Mouse (Mus musculus) stomach, embryonic 16.5 days (tissue): Measurements from ENCODE around the gene Dupd1. TPM values are rescaled to one million over a fixed set of nuclear protein-coding genes. Genes with fewer than 3 reads are reported as not detected.

Source experiments
- ATAC-seq: fragments of 200-750 bp; cut with Nextera tagmentation; 2 replicates; pipeline ENCODE4 v1.8.0; 2017; ENCODE audit warnings: moderate number of reproducible peaks, moderate TSS enrichment; ENCODE audit not compliant: insufficient read depth, low FRiP score
- H3K27ac ChIP-seq: fragments of 300-500 bp; sonication (generic); 2 replicates; pipeline ENCODE4 v1.5.1; 2014; ENCODE audit warnings: low read length
- H3K27me3 ChIP-seq: fragments of 300-500 bp; sonication (generic); 2 replicates; pipeline ENCODE4 v1.6.1; 2014; ENCODE audit warnings: low read length, control low read depth, mixed read lengths; ENCODE audit not compliant: control insufficient read depth, insufficient read depth
- H3K36me3 ChIP-seq: fragments of 300-500 bp; sonication (generic); 2 replicates; pipeline ENCODE4 v1.6.1; 2014; ENCODE audit warnings: low read length; ENCODE audit not compliant: control insufficient read depth, insufficient read depth
- H3K4me1 ChIP-seq: fragments of 300-500 bp; sonication (generic); 2 replicates; pipeline ENCODE4 v1.6.1; 2014; ENCODE audit warnings: low read length, control low read depth, mixed read lengths; ENCODE audit not compliant: control insufficient read depth, insufficient read depth
- H3K4me2 ChIP-seq: fragments of 300-500 bp; sonication (generic); 2 replicates; pipeline ENCODE4 v1.6.1; 2014; ENCODE audit warnings: low read depth, low read length, mixed read lengths
- H3K4me3 ChIP-seq: fragments of 300-500 bp; sonication (generic); replicated peaks from 2 replicates; pipeline ENCODE4 v1.5.1; 2014; ENCODE audit warnings: mild to moderate bottlenecking, low read length
- H3K9ac ChIP-seq: fragments of 300-500 bp; sonication (generic); 2 replicates; pipeline ENCODE4 v1.6.1; 2014; ENCODE audit warnings: low read length
- H3K9me3 ChIP-seq: fragments of 300-500 bp; sonication (generic); replicated peaks from 2 replicates; pipeline ENCODE4 v1.6.1; 2016; ENCODE audit warnings: low read length, control low read depth; ENCODE audit not compliant: control insufficient read depth
- WGBS: fragments of 180-500 bp; shearing (Covaris S2); extraction: QIAGEN DNeasy Blood & Tissue Kit; methylation state at CpG from one replicate; pipeline ENCODE4 v1.1.7; 2014; 5-methylcytosine and 5-hydroxymethylcytosine counted together
- polyA plus RNA-seq: library from polyadenylated mRNA; unstranded; fragments of >200 nt; fragmentation: Nextera tagmentation; extraction: Ambion mirVana; gene quantifications from 2 replicates; pipeline ENCODE4 v1.2.1, GENCODE M21; 2015

Dupd1 gene
- polyA plus RNA-seq, 1 experiment from 2014 or later: 0.81 TPM

GRCm38 (mm10) chr14:21733131-21733905 lies 18.9 kb upstream of the Dupd1 start:
- Histone ChIP-seq H3K36me3 (no peaks in the 10 kb centered on the region), H3K27ac (no peak overlapping the region), H3K4me3 (no peak overlapping the region), H3K27me3 (no peaks in the 10 kb centered on the region), H3K4me1 (no peaks in the 10 kb centered on the region), H3K4me2 (no peak overlapping the region), H3K9ac (no peak overlapping the region), H3K9me3 (0 out of 2 replicates have a peak, but pooled peaks cover 4% of the 10 kb centered on the region)
- 88% methylated on average over 15 of the region's 15 CpGs for WGBS
- no peak for ATAC-seq

- 0 out of 2 replicates have a peak, but pooled peaks cover 4% of the 10 kb centered on the region for H3K9me3 ChIP-seq
- no peaks in the 10 kb centered on the region for H3K4me1 ChIP-seq
- ATAC-seq: no peak
- no peaks in the 10 kb centered on the region for H3K27me3 ChIP-seq
- H3K4me3 ChIP-seq: no peak overlapping the region
- H3K27ac ChIP-seq: no peak overlapping the region
- H3K9ac ChIP-seq: no peak overlapping the region
- 96% methylated on average over 4 of the region's 4 CpGs for WGBS
- H3K36me3 ChIP-seq: no peaks in the 10 kb centered on the region
- H3K4me2 ChIP-seq: no peak overlapping the region
These were observed 15.6 kb upstream of the Dupd1 start for GRCm38 (mm10) chr14:21729936-21730335.

- H3K36me3 ChIP-seq: no peaks in the 10 kb centered on the region
- no peaks in the 10 kb centered on the region for H3K27me3 ChIP-seq
- no peaks in the 10 kb centered on the region for H3K4me1 ChIP-seq
- no peak overlapping the region for H3K27ac ChIP-seq
- 74% methylated on average over 6 of the region's 6 CpGs for WGBS
- no peak overlapping the region for H3K9ac ChIP-seq
- no peak overlapping the region for H3K4me2 ChIP-seq
- no peak overlapping the region for H3K4me3 ChIP-seq
- H3K9me3 ChIP-seq: 0 out of 2 replicates have a peak, but pooled peaks cover 4% of the 10 kb centered on the region
- ATAC-seq: no peak
These were observed 14.8 kb upstream of the Dupd1 start for GRCm38 (mm10) chr14:21729031-21729732.

- WGBS: 92% methylated on average over 8 of the region's 8 CpGs
- no peak for ATAC-seq
- Histone ChIP-seq H3K9ac (no peak overlapping the region), H3K27me3 (no peaks in the 10 kb centered on the region), H3K4me1 (no peaks in the 10 kb centered on the region), H3K9me3 (no peaks in the 10 kb centered on the region), H3K36me3 (no peaks in the 10 kb centered on the region), H3K4me2 (no peak overlapping the region), H3K27ac (no peak overlapping the region), H3K4me3 (no peak overlapping the region)
These were observed 7.8 kb upstream of the Dupd1 start for GRCm38 (mm10) chr14:21722021-21722698.

- Histone ChIP-seq H3K36me3 (no peaks in the 10 kb centered on the region), H3K4me1 (no peaks in the 10 kb centered on the region), H3K4me2 (no peak overlapping the region), H3K27me3 (no peaks in the 10 kb centered on the region), H3K9ac (no peak overlapping the region), H3K9me3 (no peaks in the 10 kb centered on the region), H3K27ac (no peak overlapping the region), H3K4me3 (no peak overlapping the region)
- ATAC-seq: no peak
- WGBS: 74% methylated on average over 4 of the region's 4 CpGs
These were observed 6.2 kb upstream of the Dupd1 start for GRCm38 (mm10) chr14:21720430-21721205.

- no peaks in the 10 kb centered on the region for H3K27me3 ChIP-seq
- H3K27ac ChIP-seq: no peak overlapping the region
- no peak overlapping the region for H3K9ac ChIP-seq
- no peaks in the 10 kb centered on the region for H3K4me1 ChIP-seq
- no peak overlapping the region for H3K4me2 ChIP-seq
- no peaks in the 10 kb centered on the region for H3K9me3 ChIP-seq
- no peak overlapping the region for H3K4me3 ChIP-seq
- no peak for ATAC-seq
- 24% methylated on average over 17 of the region's 17 CpGs for WGBS
- no peaks in the 10 kb centered on the region for H3K36me3 ChIP-seq
These were observed 5.4 kb upstream of the Dupd1 start for GRCm38 (mm10) chr14:21719646-21720383.

GRCm38 (mm10) chr14:21711231-21711630 lies 3.1 kb downstream of the Dupd1 start:
- Histone ChIP-seq H3K9me3 (no peaks in the 10 kb centered on the region), H3K27me3 (no peaks in the 10 kb centered on the region), H3K4me1 (peaks cover 17% of the 10 kb centered on the region), H3K9ac (no peak overlapping the region), H3K4me3 (no peak overlapping the region), H3K36me3 (no peaks in the 10 kb centered on the region), H3K4me2 (no peak overlapping the region), H3K27ac (no peak overlapping the region)
- WGBS: 55% methylated on average over 2 of the region's 2 CpGs
- no peak for ATAC-seq

GRCm38 (mm10) chr14:21709545-21709944 lies 4.8 kb downstream of the Dupd1 start:
- ATAC-seq: no peak
- Histone ChIP-seq H3K9me3 (no peaks in the 10 kb centered on the region), H3K27me3 (no peaks in the 10 kb centered on the region), H3K36me3 (no peaks in the 10 kb centered on the region), H3K4me1 (peaks cover 17% of the 10 kb centered on the region), H3K27ac (no peak overlapping the region), H3K4me3 (no peak overlapping the region), H3K4me2 (no peak overlapping the region), H3K9ac (no peak overlapping the region)
- 53% methylated on average over 2 of the region's 2 CpGs for WGBS
